Mouse (Mus musculus): Measurements from ENCODE around the gene Fam241a. TPM values are rescaled to one million over a fixed set of nuclear protein-coding genes. Genes with fewer than 3 reads are reported as not detected.
A peak's percentile ranks its signal among the peaks of the same experiment; 100 is the strongest.

Fam241a gene
- polyA plus RNA-seq, 1 experiment from 2014 or later: 27.3 TPM

DNA sequence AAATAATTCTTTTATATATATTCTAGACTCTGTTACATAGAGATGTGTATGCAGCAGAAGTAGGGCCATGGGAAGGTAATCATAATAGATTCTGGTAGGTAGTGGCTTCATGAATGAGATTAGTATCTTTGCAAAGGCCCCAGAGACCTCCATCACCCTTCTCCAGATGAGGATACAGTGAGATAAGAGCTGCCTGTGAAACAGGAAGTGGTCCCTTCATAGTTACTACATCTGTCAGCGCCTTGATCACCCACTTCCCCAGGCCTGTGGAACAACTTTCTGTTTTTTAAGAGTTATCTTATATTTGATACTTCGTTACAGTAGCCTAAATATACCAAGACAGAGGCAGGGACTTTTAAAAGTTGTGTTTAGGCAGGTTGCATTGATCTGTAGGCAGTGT is 28.3 kb upstream of the Fam241a start:
- no peak for TF ChIP-seq EP300 (optimal IDR thresholded peaks at IDR 0.05)
- no peak for TF ChIP-seq CTCF (IDR thresholded peaks at IDR 0.05; ENCODE audit: low read depth)
- H3K4me3 ChIP-seq (ENCODE audit: low read depth, low read length): no peak overlapping the region
- DNase-seq (ENCODE audit: low spot score): no peak
- H3K9me3 ChIP-seq (ENCODE audit: control insufficient read depth, low read length): no peaks in the 10 kb centered on the region
- no peak overlapping the region for H3K27ac ChIP-seq (replicated peaks)
- H3K27me3 ChIP-seq (ENCODE audit: control insufficient read depth, insufficient read depth, low read length): no peaks in the 10 kb centered on the region
- no peaks in the 10 kb centered on the region for H3K4me1 ChIP-seq (replicated peaks; ENCODE audit: control insufficient read depth, insufficient read depth)
- 82% methylated on average over 2 of the region's 2 CpGs for WGBS
- H3K4me2 ChIP-seq (replicated peaks; ENCODE audit: low read depth): no peak overlapping the region
- H3K9ac ChIP-seq (ENCODE audit: low read length): no peak overlapping the region
- ATAC-seq (ENCODE audit: low FRiP score, low TSS enrichment): no peak
- H3K36me3 ChIP-seq (ENCODE audit: control insufficient read depth, insufficient read depth, low read length): no peaks in the 10 kb centered on the region

DNA sequence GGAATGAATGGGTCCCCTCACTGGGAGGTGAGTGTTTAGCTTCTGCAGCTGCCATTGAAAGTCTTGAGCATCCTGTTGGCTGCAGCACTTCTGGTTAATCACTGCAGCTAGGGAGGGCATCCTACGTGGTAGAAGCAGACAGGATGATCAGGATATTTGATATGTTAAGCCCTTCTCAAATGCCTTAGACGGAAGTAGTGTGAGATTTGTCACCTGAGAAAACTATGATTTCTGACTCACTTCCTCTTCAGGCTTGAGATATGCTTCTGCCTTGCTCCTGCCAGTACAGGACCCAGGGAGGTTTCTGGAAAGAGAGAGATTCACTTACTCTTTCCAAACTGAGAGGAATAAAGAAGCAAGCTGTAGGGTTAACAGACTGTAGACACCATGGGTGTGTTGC is 27.1 kb upstream of the Fam241a start:
- H3K9ac ChIP-seq (ENCODE audit: low read length): no peak overlapping the region
- H3K4me3 ChIP-seq (ENCODE audit: low read depth, low read length): no peak overlapping the region
- no peak overlapping the region for H3K27ac ChIP-seq (replicated peaks)
- TF ChIP-seq CTCF (IDR thresholded peaks at IDR 0.05; ENCODE audit: low read depth) (no peak), EP300 (optimal IDR thresholded peaks at IDR 0.05) (no peak)
- no peaks in the 10 kb centered on the region for H3K9me3 ChIP-seq (ENCODE audit: control insufficient read depth, low read length)
- no peak overlapping the region for H3K4me2 ChIP-seq (replicated peaks; ENCODE audit: low read depth)
- no peaks in the 10 kb centered on the region for H3K4me1 ChIP-seq (replicated peaks; ENCODE audit: control insufficient read depth, insufficient read depth)
- H3K36me3 ChIP-seq (ENCODE audit: control insufficient read depth, insufficient read depth, low read length): no peaks in the 10 kb centered on the region
- DNase-seq (ENCODE audit: low spot score): no peak
- ATAC-seq (ENCODE audit: low FRiP score, low TSS enrichment): peak; percentile 53; the same call in 1 of the 2 replicates
- WGBS: 35% methylated on average over 2 of the region's 2 CpGs
- no peaks in the 10 kb centered on the region for H3K27me3 ChIP-seq (ENCODE audit: control insufficient read depth, insufficient read depth, low read length)

DNA sequence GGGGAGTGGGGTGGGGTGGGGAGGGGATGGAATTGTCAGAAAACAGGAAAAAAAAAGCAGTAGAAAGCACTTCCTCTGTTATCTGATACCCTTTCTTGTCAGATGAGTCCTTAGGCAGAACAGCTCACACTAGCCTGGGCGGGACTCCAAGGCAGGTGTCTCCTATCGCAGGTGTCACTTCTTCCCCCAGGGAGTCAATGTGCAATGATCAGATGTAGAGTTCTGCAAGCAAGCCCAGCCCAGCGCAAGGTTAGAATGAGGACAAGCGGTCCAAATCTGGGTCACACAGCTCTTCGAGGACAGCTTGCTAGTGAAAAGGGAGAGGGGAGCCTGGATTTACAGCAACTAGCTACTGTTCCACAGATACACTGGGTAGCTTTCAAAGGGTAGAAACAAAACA is 26.0 kb upstream of the Fam241a start:
- Histone ChIP-seq H3K36me3 (ENCODE audit: control insufficient read depth, insufficient read depth, low read length) (no peaks in the 10 kb centered on the region), H3K4me2 (replicated peaks; ENCODE audit: low read depth) (no peak overlapping the region), H3K4me3 (ENCODE audit: low read depth, low read length) (no peak overlapping the region), H3K9me3 (ENCODE audit: control insufficient read depth, low read length) (no peaks in the 10 kb centered on the region), H3K9ac (ENCODE audit: low read length) (no peak overlapping the region), H3K27ac (replicated peaks) (no peak overlapping the region), H3K27me3 (ENCODE audit: control insufficient read depth, insufficient read depth, low read length) (no peaks in the 10 kb centered on the region), H3K4me1 (replicated peaks; ENCODE audit: control insufficient read depth, insufficient read depth) (no peaks in the 10 kb centered on the region)
- DNase-seq (ENCODE audit: low spot score): no peak
- WGBS: 42% methylated on average over 5 of the region's 5 CpGs
- ATAC-seq (ENCODE audit: low FRiP score, low TSS enrichment): no peak
- TF ChIP-seq CTCF (IDR thresholded peaks at IDR 0.05; ENCODE audit: low read depth) (no peak), EP300 (optimal IDR thresholded peaks at IDR 0.05) (no peak)

DNA sequence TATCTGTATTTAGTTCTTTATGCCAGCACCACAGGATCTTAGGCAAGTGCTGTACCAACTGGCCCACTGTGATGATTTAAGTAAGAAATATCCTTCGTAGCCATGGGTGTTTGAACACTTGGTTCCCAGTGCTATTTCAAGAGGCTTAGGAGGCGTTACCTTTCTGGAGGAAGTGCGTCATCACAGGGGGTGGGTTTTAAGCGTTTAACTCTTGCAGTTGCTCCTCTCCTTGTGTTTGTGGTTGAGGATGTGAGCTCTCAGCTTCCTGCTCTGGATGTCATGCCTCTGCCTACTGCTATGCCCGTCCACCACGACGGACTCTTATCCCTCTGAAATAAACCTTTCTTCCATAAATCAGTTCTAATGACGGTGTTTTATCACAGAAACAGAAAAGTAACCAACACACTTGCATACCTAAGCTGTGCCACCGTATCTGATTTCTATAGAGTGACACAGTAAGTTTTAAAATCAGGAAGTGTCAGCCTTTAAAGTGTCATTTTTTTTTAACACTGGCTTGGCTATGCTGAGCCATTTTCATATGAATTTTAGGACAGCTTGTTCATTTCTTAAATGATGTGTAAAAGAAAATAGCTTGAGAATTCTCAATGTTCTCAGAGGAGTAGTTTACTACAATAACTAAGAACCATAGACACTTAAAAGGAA is 22.0 kb upstream of the Fam241a start:
- Histone ChIP-seq H3K4me2 (replicated peaks; ENCODE audit: low read depth) (no peak overlapping the region), H3K4me3 (ENCODE audit: low read depth, low read length) (no peak overlapping the region), H3K9ac (ENCODE audit: low read length) (no peak overlapping the region), H3K4me1 (replicated peaks; ENCODE audit: control insufficient read depth, insufficient read depth) (no peaks in the 10 kb centered on the region), H3K36me3 (ENCODE audit: control insufficient read depth, insufficient read depth, low read length) (no peaks in the 10 kb centered on the region), H3K27me3 (ENCODE audit: control insufficient read depth, insufficient read depth, low read length) (no peaks in the 10 kb centered on the region), H3K27ac (replicated peaks) (no peak overlapping the region), H3K9me3 (ENCODE audit: control insufficient read depth, low read length) (no peaks in the 10 kb centered on the region)
- WGBS: 69% methylated on average over 9 of the region's 9 CpGs
- DNase-seq (ENCODE audit: low spot score) (no peak), ATAC-seq (ENCODE audit: low FRiP score, low TSS enrichment) (no peak)
- no peak for TF ChIP-seq EP300 (optimal IDR thresholded peaks at IDR 0.05)
- no peak for TF ChIP-seq CTCF (IDR thresholded peaks at IDR 0.05; ENCODE audit: low read depth)

DNA sequence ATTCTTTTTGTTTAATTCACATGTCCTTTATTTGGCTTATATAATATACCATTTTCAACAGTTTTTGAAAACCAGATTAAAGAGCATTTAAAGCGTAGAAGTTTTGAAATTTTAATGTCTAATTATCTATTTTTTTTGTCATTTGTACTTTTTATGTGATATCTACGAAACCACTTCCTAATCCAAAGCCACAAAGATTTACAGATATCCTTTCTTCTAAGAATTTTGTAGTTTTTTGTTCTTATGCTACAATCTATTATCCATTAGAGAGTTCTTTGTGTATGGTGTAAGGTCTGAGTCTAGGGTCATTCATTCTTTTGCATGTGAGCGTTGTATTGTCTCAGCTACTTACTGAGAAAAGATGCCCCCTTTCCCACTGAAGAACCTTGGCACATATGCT is 21.4 kb upstream of the Fam241a start:
- no peak for ATAC-seq (ENCODE audit: low FRiP score, low TSS enrichment)
- 92% methylated on average over 3 of the region's 3 CpGs for WGBS

DNA sequence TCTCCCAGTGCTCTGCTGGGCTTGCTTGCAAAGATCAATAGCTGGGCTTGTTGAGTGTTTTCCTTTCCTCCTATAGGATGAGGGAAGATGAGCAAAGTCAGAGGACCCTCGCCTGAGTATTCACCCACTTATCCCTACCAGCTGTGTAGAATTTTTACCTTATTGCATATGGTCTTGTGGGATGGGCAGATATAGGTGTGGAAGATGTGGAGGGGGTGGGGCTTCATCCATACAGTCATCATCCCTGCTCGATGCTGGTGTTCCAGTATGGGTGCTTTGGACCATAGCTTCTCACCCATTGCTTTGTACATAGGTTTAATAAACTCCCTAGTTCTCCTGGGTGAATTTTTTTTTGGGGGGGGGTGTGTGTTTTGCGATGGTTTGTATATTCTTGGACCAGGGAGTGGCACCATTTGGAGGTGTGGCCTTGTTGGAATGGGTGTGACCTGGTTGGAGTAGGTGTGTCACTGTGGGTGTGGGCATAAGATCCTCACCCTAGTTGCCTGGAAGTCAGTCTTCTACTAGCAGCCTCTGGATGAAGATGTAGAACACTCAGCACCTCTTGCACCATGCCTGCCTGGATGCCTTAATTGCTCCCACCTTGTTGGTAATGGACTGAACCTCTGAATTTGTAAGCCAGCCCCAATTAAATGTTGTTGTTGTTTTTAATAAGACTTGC is 19.7 kb upstream of the Fam241a start:
- no peak for ATAC-seq (ENCODE audit: low FRiP score, low TSS enrichment)
- Histone ChIP-seq H3K9ac (ENCODE audit: low read length) (no peak overlapping the region), H3K36me3 (ENCODE audit: control insufficient read depth, insufficient read depth, low read length) (no peaks in the 10 kb centered on the region), H3K4me3 (ENCODE audit: low read depth, low read length) (no peak overlapping the region), H3K4me2 (replicated peaks; ENCODE audit: low read depth) (no peak overlapping the region), H3K27ac (replicated peaks) (no peak overlapping the region), H3K4me1 (replicated peaks; ENCODE audit: control insufficient read depth, insufficient read depth) (no peaks in the 10 kb centered on the region), H3K27me3 (ENCODE audit: control insufficient read depth, insufficient read depth, low read length) (no peaks in the 10 kb centered on the region), H3K9me3 (ENCODE audit: control insufficient read depth, low read length) (no peaks in the 10 kb centered on the region)
- TF ChIP-seq CTCF (IDR thresholded peaks at IDR 0.05; ENCODE audit: low read depth): no peak
- TF ChIP-seq EP300 (optimal IDR thresholded peaks at IDR 0.05): no peak
- no peak for DNase-seq (ENCODE audit: low spot score)
- WGBS: 88% methylated on average over 3 of the region's 3 CpGs

More for the DNA sequence above, 21.4 kb upstream of the Fam241a start:
- H3K4me2 ChIP-seq (replicated peaks; ENCODE audit: low read depth): no peak overlapping the region
- H3K36me3 ChIP-seq (ENCODE audit: control insufficient read depth, insufficient read depth, low read length): no peaks in the 10 kb centered on the region
- no peak overlapping the region for H3K4me3 ChIP-seq (ENCODE audit: low read depth, low read length)
- H3K9ac ChIP-seq (ENCODE audit: low read length): no peak overlapping the region
- no peaks in the 10 kb centered on the region for H3K4me1 ChIP-seq (replicated peaks; ENCODE audit: control insufficient read depth, insufficient read depth)
- H3K9me3 ChIP-seq (ENCODE audit: control insufficient read depth, low read length): no peaks in the 10 kb centered on the region
- DNase-seq (ENCODE audit: low spot score): no peak
- TF ChIP-seq CTCF (IDR thresholded peaks at IDR 0.05; ENCODE audit: low read depth): no peak
- no peak for TF ChIP-seq EP300 (optimal IDR thresholded peaks at IDR 0.05)
- no peaks in the 10 kb centered on the region for H3K27me3 ChIP-seq (ENCODE audit: control insufficient read depth, insufficient read depth, low read length)
- no peak overlapping the region for H3K27ac ChIP-seq (replicated peaks)
